Mouse (Mus musculus): ENCODE measurements at regions not wholly inside any gene's neighbourhood (a gene's known extent, or its start where the extent isn't known, plus 50 kb on each side); places are given as distances from the start of the nearest gene placed in this dataset.
A peak's percentile ranks its signal among the peaks of the same experiment; 100 is the strongest.

DNA sequence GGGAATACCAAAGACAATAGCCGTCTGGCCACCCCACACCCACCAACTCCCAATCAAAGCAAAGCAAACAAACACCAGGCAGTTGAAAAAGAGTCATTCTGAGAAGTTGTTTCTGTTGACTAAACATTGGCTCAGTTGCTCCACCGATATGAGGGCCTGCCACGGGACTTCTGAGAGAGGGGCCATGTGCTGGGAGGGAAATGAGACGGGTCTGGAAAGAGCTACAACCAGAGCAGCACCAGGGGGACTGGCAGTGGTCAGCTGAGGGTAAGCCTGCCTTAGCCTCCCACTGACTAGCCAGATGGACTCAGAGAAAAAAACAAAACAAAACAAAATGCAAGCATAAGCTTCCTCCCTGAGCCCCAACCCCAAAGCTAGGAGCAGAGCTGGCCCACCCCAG, 115.1 kb upstream of the Haao start:
- no peak overlapping the region for H3K27ac ChIP-seq
- no peak overlapping the region for H3K4me3 ChIP-seq (replicated peaks)
- H3K9me3 ChIP-seq: no peaks in the 10 kb centered on the region
- H3K27me3 ChIP-seq: no peaks in the 10 kb centered on the region
- no peak overlapping the region for H3K9ac ChIP-seq (replicated peaks)
- WGBS: 25% methylated on average over 4 of the region's 4 CpGs
- peaks cover 29% of the 10 kb centered on the region for H3K4me1 ChIP-seq (replicated peaks)
- H3K4me2 ChIP-seq (replicated peaks): no peak overlapping the region
- H3K36me3 ChIP-seq: no peaks in the 10 kb centered on the region
- ATAC-seq: no peak

DNA sequence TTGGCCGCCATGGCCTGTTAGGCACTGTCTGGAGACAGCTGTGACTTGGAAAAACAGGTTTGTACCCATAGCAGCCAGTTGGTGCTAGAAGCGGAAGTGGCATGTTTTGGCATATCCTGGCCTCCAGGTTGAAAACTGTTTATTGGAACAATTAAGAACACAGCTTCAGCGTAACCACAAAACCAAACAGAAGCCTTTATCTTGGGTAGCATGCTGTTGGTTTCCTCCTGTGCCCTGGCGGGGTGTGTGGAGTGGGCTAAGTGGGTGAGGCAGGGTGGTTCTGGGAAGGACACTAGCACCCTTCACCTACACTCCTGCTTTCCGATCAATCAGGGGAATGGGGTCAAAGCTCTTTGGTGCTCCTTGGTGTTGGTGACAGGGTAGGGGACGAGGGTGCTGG, 114.4 kb upstream of the Haao start:
- Histone ChIP-seq H3K36me3 (no peaks in the 10 kb centered on the region), H3K27me3 (no peaks in the 10 kb centered on the region), H3K4me3 (replicated peaks) (no peak overlapping the region), H3K4me1 (replicated peaks) (peaks cover 29% of the 10 kb centered on the region), H3K9ac (replicated peaks) (no peak overlapping the region), H3K27ac (no peak overlapping the region), H3K4me2 (replicated peaks) (no peak overlapping the region), H3K9me3 (no peaks in the 10 kb centered on the region)
- ATAC-seq: no peak
- 95% methylated on average over 6 of the region's 6 CpGs for WGBS

GRCm38 (mm10) chr17:83960821-83961220, 113.1 kb upstream of the Haao start:
- WGBS: 86% methylated on average over 7 of the region's 7 CpGs
- H3K27me3 ChIP-seq: no peaks in the 10 kb centered on the region
- H3K4me2 ChIP-seq (replicated peaks): no peak overlapping the region

GRCm38 (mm10) chr17:83960158-83960557, 112.4 kb upstream of the Haao start:
- 58% methylated on average over 3 of the region's 3 CpGs for WGBS
- H3K4me1 ChIP-seq (replicated peaks): peaks cover 41% of the 10 kb centered on the region

More at GRCm38 (mm10) chr17:83960821-83961220, 113.1 kb upstream of the Haao start:
- H3K36me3 ChIP-seq: no peaks in the 10 kb centered on the region
- ATAC-seq: no peak
- no peak overlapping the region for H3K4me3 ChIP-seq (replicated peaks)
- peaks cover 35% of the 10 kb centered on the region for H3K4me1 ChIP-seq (replicated peaks)
- H3K27ac ChIP-seq: no peak overlapping the region
- no peak overlapping the region for H3K9ac ChIP-seq (replicated peaks)
- H3K9me3 ChIP-seq: no peaks in the 10 kb centered on the region

DNA sequence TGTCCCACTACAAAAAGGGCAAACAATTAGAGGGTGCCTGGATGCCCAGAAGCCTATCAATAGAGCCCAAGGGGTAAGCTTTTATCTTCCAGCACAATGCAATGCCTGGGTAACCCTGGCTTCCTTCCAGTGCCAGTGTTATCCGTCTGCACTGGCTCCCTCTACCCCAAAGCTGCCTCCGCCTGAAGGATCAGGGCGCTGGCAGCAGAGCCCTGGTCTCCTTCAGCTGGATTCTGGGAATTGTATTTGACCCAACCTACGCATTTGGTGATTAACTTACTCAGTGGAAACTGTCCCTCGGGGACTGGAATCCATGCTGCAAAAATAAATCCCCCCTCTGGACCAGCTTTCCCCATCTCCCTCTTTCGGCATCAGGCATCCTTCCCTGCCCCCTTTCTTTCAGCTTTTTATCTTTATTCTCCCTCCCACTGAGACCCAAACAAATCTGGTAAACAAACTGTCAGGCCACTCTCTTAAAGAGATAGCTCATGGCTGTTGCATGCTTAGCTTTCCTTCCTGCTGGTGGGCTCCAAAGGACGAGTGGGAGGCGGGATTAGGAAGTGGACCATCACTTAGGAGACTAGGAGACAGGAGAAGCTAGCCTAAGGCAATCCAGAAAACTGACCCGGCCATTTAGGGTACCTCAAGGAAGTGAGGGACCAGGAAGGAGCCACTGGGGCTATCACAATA, 111.5 kb upstream of the Haao start:
- no peak overlapping the region for H3K4me2 ChIP-seq (replicated peaks)
- no peak for ATAC-seq
- H3K27ac ChIP-seq: peak overlapping the region; percentile 36; the same call in 1 of the 2 replicates
- H3K4me3 ChIP-seq (replicated peaks): no peak overlapping the region
- no peaks in the 10 kb centered on the region for H3K36me3 ChIP-seq
- H3K9ac ChIP-seq (replicated peaks): no peak overlapping the region
- 24% methylated on average over 9 of the region's 9 CpGs for WGBS
- H3K9me3 ChIP-seq: no peaks in the 10 kb centered on the region
- peaks cover 45% of the 10 kb centered on the region for H3K4me1 ChIP-seq (replicated peaks)
- no peaks in the 10 kb centered on the region for H3K27me3 ChIP-seq

More at GRCm38 (mm10) chr17:83960158-83960557, 112.4 kb upstream of the Haao start:
- Histone ChIP-seq H3K27me3 (no peaks in the 10 kb centered on the region), H3K36me3 (no peaks in the 10 kb centered on the region), H3K4me3 (replicated peaks) (no peak overlapping the region), H3K9me3 (no peaks in the 10 kb centered on the region), H3K4me2 (replicated peaks) (no peak overlapping the region), H3K27ac (no peak overlapping the region), H3K9ac (replicated peaks) (no peak overlapping the region)
- ATAC-seq: no peak

DNA sequence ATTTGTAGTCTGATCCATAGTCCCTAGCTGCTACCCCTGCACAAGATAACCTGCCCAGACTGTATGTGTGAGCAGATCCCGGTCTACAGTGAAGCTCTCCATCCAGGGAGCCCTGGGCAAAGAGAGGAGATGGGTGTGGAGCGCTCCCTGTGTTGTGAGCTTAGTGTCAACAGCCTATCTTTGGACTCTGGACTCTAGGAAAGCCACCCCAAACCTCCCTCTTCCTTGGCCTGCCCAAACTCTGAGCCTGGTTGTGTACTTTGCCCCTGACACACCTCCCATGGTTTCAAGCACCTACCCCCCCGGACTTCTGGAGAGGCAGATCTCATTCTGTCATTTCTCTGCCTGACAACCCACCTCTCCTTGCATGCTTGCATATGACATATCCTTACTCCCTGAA, 110.9 kb upstream of the Haao start:
- H3K4me2 ChIP-seq (replicated peaks): no peak overlapping the region
- H3K9ac ChIP-seq (replicated peaks): no peak overlapping the region
- H3K36me3 ChIP-seq: no peaks in the 10 kb centered on the region
- 89% methylated on average over 3 of the region's 3 CpGs for WGBS
- H3K27ac ChIP-seq: 0 out of 2 replicates have a peak overlapping the region, but pooled peaks have one; percentile 16
- no peak for ATAC-seq
- H3K4me3 ChIP-seq (replicated peaks): no peak overlapping the region
- no peaks in the 10 kb centered on the region for H3K9me3 ChIP-seq
- no peaks in the 10 kb centered on the region for H3K27me3 ChIP-seq
- H3K4me1 ChIP-seq (replicated peaks): peaks cover 46% of the 10 kb centered on the region

DNA sequence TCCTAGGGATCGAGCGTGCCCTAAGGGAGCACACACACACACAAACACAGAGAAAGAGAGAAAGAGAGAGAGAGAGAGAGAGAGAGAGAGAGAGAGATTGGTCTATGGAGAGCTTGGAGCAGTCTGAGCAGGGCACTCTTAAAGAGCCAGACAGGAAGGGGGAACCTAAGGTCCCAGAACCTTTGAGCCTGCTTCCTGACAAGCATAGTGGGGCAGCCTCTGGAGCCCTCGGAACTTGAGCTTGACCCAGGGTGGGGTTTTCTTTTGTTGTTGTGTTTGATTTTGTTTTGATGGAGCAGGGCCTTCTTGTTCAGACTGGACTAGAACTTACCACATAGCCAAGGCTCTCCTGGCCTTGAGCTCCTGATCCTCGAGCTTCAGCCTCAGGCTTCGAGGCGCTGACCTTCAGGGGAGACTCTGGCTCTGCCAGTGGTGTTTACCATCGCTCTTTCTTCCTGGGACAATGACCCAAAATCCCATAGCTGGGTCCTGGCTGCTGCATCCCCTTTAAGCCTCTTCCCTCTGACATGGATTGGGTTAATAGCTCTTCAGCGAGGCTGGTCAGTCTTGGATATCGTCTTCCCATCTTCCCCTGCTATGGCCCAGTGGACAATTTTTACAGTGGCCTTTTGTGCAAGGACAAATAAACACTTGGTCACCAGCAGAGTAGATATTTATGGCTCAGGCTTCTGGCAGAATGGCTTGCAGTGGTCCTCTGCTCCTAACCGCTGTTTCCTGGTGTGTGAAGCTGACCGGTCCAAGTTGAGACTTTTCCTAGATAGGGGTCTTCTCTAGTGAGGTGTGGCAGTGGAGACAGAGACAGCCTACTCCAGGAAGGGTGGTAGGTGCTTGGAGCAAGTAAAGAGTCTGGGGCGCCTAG, 110.1 kb upstream of the Haao start:
- ATAC-seq: no peak
- no peaks in the 10 kb centered on the region for H3K36me3 ChIP-seq
- no peak overlapping the region for H3K9ac ChIP-seq (replicated peaks)
- WGBS: 73% methylated on average over 10 of the region's 12 CpGs
- no peak overlapping the region for H3K4me2 ChIP-seq (replicated peaks)
- 0 out of 2 replicates have a peak overlapping the region, but pooled peaks have one; percentile 16 for H3K27ac ChIP-seq
- H3K27me3 ChIP-seq: no peaks in the 10 kb centered on the region
- H3K4me3 ChIP-seq (replicated peaks): no peak overlapping the region
- peaks cover 52% of the 10 kb centered on the region for H3K4me1 ChIP-seq (replicated peaks)
- no peaks in the 10 kb centered on the region for H3K9me3 ChIP-seq

DNA sequence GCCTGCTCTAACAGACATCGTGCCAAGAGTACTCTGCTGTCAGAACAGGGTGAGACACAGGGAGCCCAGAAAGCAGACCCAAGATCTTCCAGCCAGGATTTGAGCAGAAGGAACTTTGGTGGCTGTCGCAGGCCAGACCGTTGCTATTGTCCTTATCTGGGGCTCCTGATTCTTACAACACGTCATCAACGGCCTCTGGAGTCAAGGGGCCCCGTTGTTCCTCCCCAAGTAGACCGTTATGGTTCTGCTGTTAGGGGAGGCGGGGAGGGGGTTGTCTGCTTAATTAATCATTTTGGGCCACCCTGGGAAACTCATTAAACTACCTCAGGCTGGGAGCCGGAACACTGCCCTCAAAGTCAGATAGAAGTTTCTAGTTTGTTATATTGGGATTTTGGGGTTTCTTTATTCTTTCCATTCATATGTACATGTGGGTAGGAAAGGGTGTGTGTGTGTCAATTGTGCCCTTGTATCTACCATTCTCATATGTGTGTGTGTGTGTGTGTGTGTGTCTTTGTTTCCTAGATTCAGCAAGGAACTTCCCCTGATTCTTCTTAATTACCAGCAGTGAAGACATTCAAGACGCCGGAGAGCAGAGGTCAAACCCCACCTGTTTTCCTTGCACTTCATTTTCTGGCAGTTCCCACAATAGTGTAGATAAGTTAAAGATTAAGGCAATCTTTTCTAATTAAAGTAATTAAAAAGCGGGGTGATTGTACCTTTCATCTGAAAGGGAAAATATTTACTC, 109.2 kb upstream of the Haao start:
- Histone ChIP-seq H3K27me3 (no peaks in the 10 kb centered on the region), H3K9me3 (no peaks in the 10 kb centered on the region), H3K4me1 (replicated peaks) (peaks cover 52% of the 10 kb centered on the region), H3K27ac (no peak overlapping the region), H3K4me3 (replicated peaks) (no peak overlapping the region), H3K4me2 (replicated peaks) (no peak overlapping the region), H3K9ac (replicated peaks) (no peak overlapping the region), H3K36me3 (no peaks in the 10 kb centered on the region)
- no peak for ATAC-seq
- WGBS: 66% methylated on average over 12 of the region's 12 CpGs

GRCm38 (mm10) chr17:83955978-83956377, 108.2 kb upstream of the Haao start:
- no peak overlapping the region for H3K4me3 ChIP-seq (replicated peaks)
- peaks cover 52% of the 10 kb centered on the region for H3K4me1 ChIP-seq (replicated peaks)
- H3K9ac ChIP-seq (replicated peaks): no peak overlapping the region
- H3K36me3 ChIP-seq: no peaks in the 10 kb centered on the region
- no peak for ATAC-seq
- no peaks in the 10 kb centered on the region for H3K27me3 ChIP-seq
- no peak overlapping the region for H3K4me2 ChIP-seq (replicated peaks)
- no peak overlapping the region for H3K27ac ChIP-seq
- H3K9me3 ChIP-seq: no peaks in the 10 kb centered on the region
- 62% methylated on average over 5 of the region's 5 CpGs for WGBS

GRCm38 (mm10) chr17:83955058-83955697, 107.4 kb upstream of the Haao start:
- H3K4me2 ChIP-seq (replicated peaks): no peak overlapping the region
- H3K27me3 ChIP-seq: no peaks in the 10 kb centered on the region
- 65% methylated on average over 10 of the region's 10 CpGs for WGBS
- H3K9ac ChIP-seq (replicated peaks): 0 out of 2 replicates have a peak overlapping the region, but pooled peaks have one; percentile 21
- no peaks in the 10 kb centered on the region for H3K9me3 ChIP-seq
- no peaks in the 10 kb centered on the region for H3K36me3 ChIP-seq
- peaks cover 52% of the 10 kb centered on the region for H3K4me1 ChIP-seq (replicated peaks)
- H3K4me3 ChIP-seq (replicated peaks): no peak overlapping the region
- H3K27ac ChIP-seq: peak overlapping the region; percentile 87
- no peak; the same call in none of the 2 replicates for ATAC-seq

GRCm38 (mm10) chr17:83954291-83955057, 106.7 kb upstream of the Haao start:
- Histone ChIP-seq H3K4me2 (replicated peaks) (0 out of 2 replicates have a peak overlapping the region, but pooled peaks have one; percentile 7), H3K4me1 (replicated peaks) (peaks cover 45% of the 10 kb centered on the region), H3K27ac (peak overlapping the region; percentile 87), H3K27me3 (no peaks in the 10 kb centered on the region), H3K9me3 (no peaks in the 10 kb centered on the region), H3K4me3 (replicated peaks) (no peak overlapping the region), H3K9ac (replicated peaks) (0 out of 2 replicates have a peak overlapping the region, but pooled peaks have one; percentile 21), H3K36me3 (no peaks in the 10 kb centered on the region)
- 2% methylated on average over 16 of the region's 16 CpGs for WGBS
- ATAC-seq: peak; percentile 83
